Mouse (Mus musculus) stomach, embryonic 14.5 days (tissue): ENCODE results near the gene Tmem203. TPM values are rescaled to one million over a fixed set of nuclear protein-coding genes. Genes with fewer than 3 reads are reported as not detected.

ENCODE experiments used
- ATAC-seq: fragments of 200-750 bp; cut with Nextera tagmentation; 2 replicates; pipeline ENCODE4 v1.8.0; 2017; ENCODE audit warnings: low read depth, moderate TSS enrichment; ENCODE audit not compliant: insufficient number of reproducible peaks, insufficient read depth, low FRiP score
- H3K27ac ChIP-seq: fragments of 300-500 bp; sonication (generic); 2 replicates; pipeline ENCODE4 v1.5.1; 2014; ENCODE audit warnings: mild to moderate bottlenecking, low read length, moderate library complexity, mixed read lengths
- H3K27me3 ChIP-seq: fragments of 300-500 bp; sonication (generic); 2 replicates; pipeline ENCODE4 v1.6.1; 2014; ENCODE audit warnings: low read length, control low read depth, mixed read lengths; ENCODE audit not compliant: control insufficient read depth, insufficient read depth
- H3K36me3 ChIP-seq: fragments of 300-500 bp; sonication (generic); 2 replicates; pipeline ENCODE4 v1.6.1; 2014; ENCODE audit warnings: mild to moderate bottlenecking, control low read depth, low read length, moderate library complexity, mixed read lengths; ENCODE audit not compliant: control insufficient read depth, insufficient read depth
- H3K4me1 ChIP-seq: fragments of 300-500 bp; sonication (generic); 2 replicates; pipeline ENCODE4 v1.6.1; 2014; ENCODE audit warnings: low read length, control low read depth, mixed read lengths; ENCODE audit not compliant: control insufficient read depth, insufficient read depth
- H3K4me2 ChIP-seq: fragments of 300-500 bp; sonication (generic); replicated peaks from 2 replicates; pipeline ENCODE4 v1.6.1; 2014; ENCODE audit warnings: low read depth, low read length, control low read depth
- H3K4me3 ChIP-seq: fragments of 300-500 bp; sonication (generic); 2 replicates; pipeline ENCODE4 v1.5.1; 2014; ENCODE audit warnings: low read depth, low read length, control low read depth
- H3K9ac ChIP-seq: fragments of 300-500 bp; sonication (generic); replicated peaks from 2 replicates; pipeline ENCODE4 v1.6.1; 2014; ENCODE audit warnings: low read depth, mild to moderate bottlenecking, control low read depth, low read length, moderate library complexity, mixed read lengths
- H3K9me3 ChIP-seq: fragments of 300-500 bp; sonication (generic); 2 replicates; pipeline ENCODE4 v1.6.1; 2016; ENCODE audit warnings: low read depth, low read length, control low read depth; ENCODE audit not compliant: control insufficient read depth
- WGBS: fragments of 180-500 bp; shearing (Covaris S2); extraction: QIAGEN DNeasy Blood & Tissue Kit; methylation state at CpG from one replicate; pipeline ENCODE4 v1.1.7; 2014; 5-methylcytosine and 5-hydroxymethylcytosine counted together
- polyA plus RNA-seq: library from polyadenylated mRNA; unstranded; fragments of >200 nt; fragmentation: Nextera tagmentation; extraction: Ambion mirVana; gene quantifications from 2 replicates; pipeline ENCODE4 v1.2.1, GENCODE M21; 2014

The Tmem203 gene
- polyA plus RNA-seq, 1 experiment from 2014 or later = 14.7 TPM

DNA sequence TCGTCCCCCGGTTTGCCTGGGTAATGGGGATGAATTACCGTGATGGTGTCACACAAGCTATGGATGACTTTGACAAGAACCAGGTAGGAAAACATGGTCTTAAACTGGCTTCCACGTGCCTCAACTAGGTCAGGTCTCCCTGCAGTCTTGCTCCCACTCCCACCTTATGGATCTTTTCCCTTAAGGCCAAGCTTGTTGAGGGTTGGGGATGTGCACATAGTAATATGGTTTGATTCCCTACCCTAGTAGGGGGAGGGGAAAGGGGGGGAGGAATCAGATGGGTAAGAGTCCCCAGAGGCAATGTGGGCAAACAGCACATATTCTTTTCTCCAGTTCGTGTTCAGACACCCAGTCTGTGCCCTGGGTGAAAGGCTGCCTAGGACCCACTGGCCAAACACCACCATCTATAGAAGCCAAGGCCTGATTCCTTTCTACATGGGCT lies 33.9 kb upstream of the Tmem203 start:
- no peaks in the 10 kb centered on the region for H3K27me3 ChIP-seq
- ATAC-seq = no peak
- no peaks in the 10 kb centered on the region for H3K9me3 ChIP-seq
- H3K4me1 ChIP-seq = peaks cover 8% of the 10 kb centered on the region; the same call in 1 of the 2 replicates
- no peak overlapping the region for H3K4me2 ChIP-seq
- H3K4me3 ChIP-seq = no peak overlapping the region
- WGBS = 72% methylated on average over 5 of the region's 5 CpGs
- H3K36me3 ChIP-seq = peaks cover 6% of the 10 kb centered on the region
- no peak overlapping the region for H3K9ac ChIP-seq
- no peak overlapping the region for H3K27ac ChIP-seq

DNA sequence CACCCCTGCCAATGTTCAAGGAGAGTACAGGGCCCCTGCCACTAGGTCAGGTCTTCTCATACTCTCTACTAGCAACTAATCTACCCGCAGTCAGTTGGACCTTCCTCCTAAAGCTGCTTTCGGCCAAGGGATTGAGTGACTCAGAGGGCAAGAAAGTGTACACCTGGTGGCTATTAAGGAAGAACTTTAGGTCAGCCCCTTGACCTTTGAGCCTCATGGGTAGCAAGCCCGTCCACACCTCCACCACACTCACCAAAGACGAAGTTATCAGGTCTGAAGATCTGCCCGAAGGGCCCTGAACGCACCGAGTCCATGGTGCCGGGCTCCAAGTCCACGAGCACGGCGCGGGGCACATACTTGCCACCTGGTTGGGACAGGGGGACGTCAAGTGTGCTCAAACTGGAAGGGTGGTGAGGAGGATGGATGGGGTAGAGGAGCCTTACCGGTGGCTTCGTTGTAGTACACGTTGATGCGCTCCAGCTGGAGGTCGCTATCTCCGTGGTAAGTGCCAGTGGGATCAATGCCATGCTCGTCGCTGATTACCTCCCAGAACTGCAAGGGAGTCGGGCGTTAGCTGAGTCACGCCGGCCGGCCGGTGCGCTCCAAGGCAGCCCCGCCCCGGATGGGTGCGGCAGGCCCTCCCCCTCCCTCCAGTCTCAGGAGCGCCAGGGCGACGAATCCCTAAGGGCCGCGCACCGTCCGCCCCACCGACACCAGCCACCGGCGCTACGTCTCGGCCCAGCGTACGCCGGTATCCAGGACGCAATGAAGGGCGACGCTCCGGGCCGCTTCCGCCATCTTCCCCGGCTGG lies 31.4 kb upstream of the Tmem203 start:
- peak; percentile 57 for ATAC-seq
- H3K4me2 ChIP-seq = peak overlapping the region; percentile 89
- 1% methylated on average over 53 of the region's 53 CpGs for WGBS
- peaks cover 6% of the 10 kb centered on the region for H3K36me3 ChIP-seq
- no peaks in the 10 kb centered on the region for H3K9me3 ChIP-seq
- H3K4me1 ChIP-seq = peaks cover 8% of the 10 kb centered on the region; the same call in 1 of the 2 replicates
- H3K4me3 ChIP-seq = peak overlapping the region; percentile 89
- peak overlapping the region; percentile 82 for H3K9ac ChIP-seq
- no peaks in the 10 kb centered on the region for H3K27me3 ChIP-seq
- H3K27ac ChIP-seq = peak overlapping the region; percentile 96

DNA sequence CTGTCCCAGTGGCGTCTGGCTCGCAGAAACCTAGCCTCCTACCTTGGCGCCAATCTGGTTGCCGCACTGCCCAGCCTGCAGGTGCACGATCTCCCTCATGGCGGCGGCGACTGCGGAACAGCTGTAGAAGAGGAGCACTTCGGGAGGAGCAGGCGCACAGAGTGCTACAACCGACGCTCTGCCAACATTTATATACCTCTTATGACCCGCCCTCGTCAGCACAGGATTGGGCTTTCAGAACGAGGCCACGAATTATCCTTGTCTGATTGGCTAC lies 30.8 kb upstream of the Tmem203 start, which contains the start of gene Tubb4b:
TSS of gene Tubb4b (minus strand) at position 211 of the 274 bp plus-strand sequence.
- no peak for ATAC-seq
- peak within 1 kb of the TSS; percentile 82 for H3K9ac ChIP-seq
- peak within 1 kb of the TSS; percentile 89 for H3K4me3 ChIP-seq
- H3K4me2 ChIP-seq = peak within 1 kb of the TSS; percentile 89
- 0% methylated on average over 17 of the region's 17 CpGs for WGBS
- no peaks in the 10 kb centered on the region for H3K9me3 ChIP-seq
- H3K4me1 ChIP-seq = peaks cover 8% of the 10 kb centered on the region; the same call in 1 of the 2 replicates
- H3K27me3 ChIP-seq = no peaks in the 10 kb centered on the region
- peak within 1 kb of the TSS; percentile 97 for H3K27ac ChIP-seq
- H3K36me3 ChIP-seq = peaks cover 6% of the 10 kb centered on the region

DNA sequence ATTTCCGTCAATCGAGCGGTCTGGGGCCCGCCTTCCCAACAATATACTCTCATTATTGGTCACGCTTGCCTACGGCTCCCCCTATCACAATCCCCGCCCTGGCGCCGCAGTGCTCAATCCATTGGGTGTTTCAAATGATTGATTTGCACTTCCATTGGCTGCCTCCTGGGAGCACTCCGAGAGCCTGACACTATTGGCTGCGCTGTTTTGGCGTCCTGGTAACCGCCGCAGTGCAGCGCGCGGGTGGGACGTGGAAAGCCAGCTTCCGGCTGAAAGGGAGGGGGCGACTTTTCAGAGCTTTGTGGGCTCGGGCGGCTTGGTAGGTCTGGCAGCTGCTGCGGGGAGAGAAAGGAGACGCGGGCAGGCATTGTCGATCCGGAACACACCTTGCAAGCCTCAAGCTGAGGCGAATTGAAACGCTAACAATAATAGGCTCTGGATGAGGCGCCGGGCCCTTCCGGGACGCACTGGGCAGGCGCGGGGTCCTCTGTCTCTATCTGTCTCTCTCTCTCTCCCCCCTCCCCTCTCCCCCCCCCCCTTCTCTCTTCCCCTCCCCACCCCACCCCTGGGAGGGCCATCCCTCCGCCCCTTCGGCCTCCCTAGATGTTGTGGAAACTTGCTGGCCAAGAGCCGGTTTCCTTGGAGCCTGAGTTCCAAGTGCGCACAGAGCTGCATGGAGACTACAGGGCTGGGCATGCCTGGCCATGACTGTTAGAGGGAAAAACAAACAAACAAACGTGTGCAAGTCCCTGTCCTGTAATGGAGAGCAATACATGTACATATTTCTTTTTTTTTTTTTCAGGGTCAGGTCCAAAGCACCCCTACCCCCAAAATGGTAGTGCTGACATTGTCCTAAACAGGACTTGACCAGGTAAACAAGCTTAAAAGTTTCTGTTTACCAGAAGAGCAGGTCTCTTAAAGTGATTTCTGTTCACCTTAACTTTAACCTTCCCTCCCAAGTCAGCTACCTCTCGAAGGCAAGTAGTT lies 30.2 kb upstream of the Tmem203 start:
- WGBS = 2% methylated on average over 41 of the region's 41 CpGs
- Histone ChIP-seq H3K9me3 (no peaks in the 10 kb centered on the region), H3K4me2 (peak overlapping the region; percentile 56), H3K27me3 (no peaks in the 10 kb centered on the region), H3K36me3 (peaks cover 6% of the 10 kb centered on the region), H3K4me1 (peaks cover 8% of the 10 kb centered on the region; the same call in 1 of the 2 replicates), H3K27ac (peak overlapping the region; percentile 97), H3K9ac (peak overlapping the region; percentile 36; the same call in 1 of the 2 replicates), H3K4me3 (peak overlapping the region; percentile 89)
- ATAC-seq = peak; percentile 95

DNA sequence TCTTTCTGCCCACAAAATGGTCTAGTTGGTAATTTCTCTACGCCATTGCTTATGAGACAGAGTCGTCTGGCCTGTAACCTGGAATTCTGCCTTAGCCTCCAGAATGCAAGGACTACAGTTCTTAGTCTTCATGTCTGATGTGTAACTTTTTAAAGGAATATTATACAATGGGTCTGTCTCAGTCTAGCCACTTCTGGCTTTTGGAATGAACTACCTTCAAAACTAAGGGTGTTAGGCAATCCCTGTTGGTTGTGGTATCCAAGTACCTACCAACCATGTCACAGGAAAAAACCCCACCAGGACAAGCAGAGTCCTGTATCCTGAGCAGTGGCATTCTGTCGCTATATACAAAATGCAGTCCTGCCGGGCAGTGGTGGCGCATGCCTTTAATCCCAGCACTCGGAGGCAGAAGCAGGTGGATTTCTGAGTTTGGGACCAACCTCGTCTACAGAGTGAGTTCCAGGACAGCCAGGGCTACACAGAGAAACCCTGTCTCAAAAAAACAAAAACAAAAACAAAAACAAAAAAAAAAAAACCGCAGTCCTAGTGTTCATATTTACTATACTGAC lies 29.3 kb upstream of the Tmem203 start:
- Histone ChIP-seq H3K4me1 (peaks cover 8% of the 10 kb centered on the region; the same call in 1 of the 2 replicates), H3K4me2 (peak overlapping the region; percentile 56), H3K9me3 (no peaks in the 10 kb centered on the region), H3K27ac (peak overlapping the region; percentile 97), H3K4me3 (peak overlapping the region; percentile 40; the same call in 1 of the 2 replicates), H3K36me3 (peaks cover 6% of the 10 kb centered on the region), H3K9ac (no peak overlapping the region), H3K27me3 (no peaks in the 10 kb centered on the region)
- no peak for ATAC-seq
- WGBS = 72% methylated on average over 8 of the region's 8 CpGs

DNA sequence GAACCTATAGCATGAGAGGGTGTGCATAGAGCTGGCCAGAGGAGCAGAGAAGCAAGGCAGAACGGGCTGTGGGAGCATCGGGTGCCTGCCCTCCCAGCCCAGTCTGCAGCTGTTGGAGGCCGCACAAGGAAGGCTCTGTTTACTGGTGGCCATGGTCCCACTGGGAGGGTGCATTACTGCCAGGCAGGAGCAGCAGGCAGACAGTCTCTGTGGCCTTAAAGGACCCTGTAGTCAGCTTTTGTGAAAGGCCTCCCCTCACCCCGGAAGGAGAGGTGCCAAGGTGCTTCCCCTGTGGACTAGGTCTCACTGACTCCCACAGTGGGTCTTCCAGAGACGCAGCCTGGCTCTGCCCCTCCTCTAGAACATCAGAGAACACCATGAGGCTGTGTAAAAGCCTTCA lies 28.4 kb upstream of the Tmem203 start:
- Histone ChIP-seq H3K27ac (0 out of 2 replicates have a peak overlapping the region, but pooled peaks have one; percentile 3), H3K36me3 (peaks cover 1% of the 10 kb centered on the region; the same call in 1 of the 2 replicates), H3K9ac (no peak overlapping the region), H3K9me3 (no peaks in the 10 kb centered on the region), H3K4me3 (no peak overlapping the region), H3K27me3 (no peaks in the 10 kb centered on the region), H3K4me2 (no peak overlapping the region), H3K4me1 (peaks cover 8% of the 10 kb centered on the region; the same call in 1 of the 2 replicates)
- no peak for ATAC-seq
- 87% methylated on average over 5 of the region's 5 CpGs for WGBS

DNA sequence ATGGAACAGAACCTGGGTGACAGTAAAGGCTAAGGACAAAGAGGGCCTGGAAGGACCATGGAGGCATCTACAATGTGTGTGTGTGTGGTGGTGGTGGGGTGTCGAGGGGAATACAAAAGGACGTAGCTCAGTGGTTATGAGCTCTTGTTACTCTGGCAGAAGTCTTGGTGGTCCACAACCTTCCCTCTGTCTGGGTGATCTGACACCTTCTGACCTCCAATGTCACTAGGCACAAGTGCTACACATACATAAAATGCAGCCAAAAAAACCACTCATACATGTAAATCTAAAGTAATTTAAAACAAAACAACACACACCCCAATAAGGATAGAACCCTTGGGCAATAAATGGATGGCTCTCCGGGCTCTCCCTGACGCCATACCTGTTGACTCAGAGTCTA lies 27.8 kb upstream of the Tmem203 start:
- Histone ChIP-seq H3K27ac (no peak overlapping the region), H3K4me2 (no peak overlapping the region), H3K27me3 (no peaks in the 10 kb centered on the region), H3K9ac (no peak overlapping the region), H3K4me1 (peaks cover 8% of the 10 kb centered on the region; the same call in 1 of the 2 replicates), H3K36me3 (no peaks in the 10 kb centered on the region), H3K9me3 (no peaks in the 10 kb centered on the region), H3K4me3 (no peak overlapping the region)
- 96% methylated on average over 4 of the region's 4 CpGs for WGBS
- ATAC-seq = no peak

DNA sequence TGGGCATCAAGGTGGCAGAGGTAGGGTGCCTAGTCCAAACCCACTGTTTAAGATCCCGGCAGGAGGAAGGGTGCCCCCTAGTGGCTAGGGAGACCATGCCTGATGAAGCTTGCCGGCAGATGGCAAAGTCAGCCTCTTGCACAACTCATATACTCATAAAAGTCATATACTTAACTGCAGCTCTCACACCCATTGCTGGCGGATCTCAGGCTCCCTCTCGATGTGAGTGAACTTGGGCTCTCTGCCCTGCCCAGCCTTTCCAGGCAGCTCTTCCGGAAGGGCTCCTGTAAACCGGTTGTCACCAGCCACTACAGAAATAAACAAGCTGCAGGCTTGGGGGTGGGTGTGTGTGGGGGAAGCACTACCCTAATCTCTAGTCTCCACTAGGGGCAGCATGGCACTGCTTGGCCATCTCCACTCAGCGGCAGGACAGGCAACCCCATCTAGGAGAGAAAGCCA lies 26.8 kb upstream of the Tmem203 start:
- H3K9me3 ChIP-seq = no peaks in the 10 kb centered on the region
- peaks cover 6% of the 10 kb centered on the region; the same call in 1 of the 2 replicates for H3K4me1 ChIP-seq
- H3K27ac ChIP-seq = no peak overlapping the region
- H3K36me3 ChIP-seq = no peaks in the 10 kb centered on the region
- no peaks in the 10 kb centered on the region for H3K27me3 ChIP-seq
- WGBS = under 1% methylated on average over 7 of the region's 7 CpGs
- peak overlapping the region; percentile 9; the same call in 1 of the 2 replicates for H3K4me3 ChIP-seq
- ATAC-seq = no peak
- no peak overlapping the region for H3K9ac ChIP-seq
- peak overlapping the region; percentile 23 for H3K4me2 ChIP-seq
